Mouse (Mus musculus) forebrain, postnatal 0 days (tissue): ENCODE measurements around the gene Bco1. TPM values are rescaled to one million over a fixed set of nuclear protein-coding genes. Genes with fewer than 3 reads are reported as not detected.

Experiments used
- ATAC-seq: fragments of 200-750 bp; cut with Nextera tagmentation; 2 replicates; pipeline ENCODE4 v1.8.0; 2017; ENCODE audit warnings: mild to moderate bottlenecking, moderate library complexity
- DNase-seq: peaks from one replicate; pipeline ENCODE4 v3.0.0-alpha.2; 2015
- H3K27ac ChIP-seq: fragments of 300-500 bp; sonication (generic); 2 replicates; pipeline ENCODE4 v1.5.1; 2014; ENCODE audit warnings: low read depth, mild to moderate bottlenecking, antibody characterized with exemption, low read length, moderate library complexity, mixed read lengths
- H3K27me3 ChIP-seq: fragments of 300-500 bp; sonication (generic); 2 replicates; pipeline ENCODE4 v1.6.1; 2014; ENCODE audit warnings: mild to moderate bottlenecking, low read length, mixed read lengths; ENCODE audit not compliant: insufficient read depth
- H3K36me3 ChIP-seq: fragments of 300-500 bp; sonication (generic); 2 replicates; pipeline ENCODE4 v1.6.1; 2014; ENCODE audit warnings: mild to moderate bottlenecking, moderate library complexity; ENCODE audit not compliant: insufficient read depth
- H3K4me1 ChIP-seq: fragments of 300-500 bp; sonication (generic); 2 replicates; pipeline ENCODE4 v1.6.1; 2014; ENCODE audit warnings: antibody characterized with exemption; ENCODE audit not compliant: insufficient read depth
- H3K4me2 ChIP-seq: fragments of 300-500 bp; sonication (generic); 2 replicates; pipeline ENCODE4 v1.6.1; 2014; ENCODE audit warnings: low read depth, mild to moderate bottlenecking, moderate library complexity
- H3K4me3 ChIP-seq: fragments of 300-500 bp; sonication (generic); 2 replicates; pipeline ENCODE4 v1.5.1; 2014; ENCODE audit warnings: low read depth, low read length, mixed read lengths
- H3K9ac ChIP-seq: fragments of 300-500 bp; sonication (generic); 2 replicates; pipeline ENCODE4 v1.6.1; 2014; ENCODE audit warnings: mild to moderate bottlenecking
- H3K9me3 ChIP-seq: fragments of 300-500 bp; sonication (generic); 2 replicates; pipeline ENCODE4 v1.6.1; 2016; ENCODE audit warnings: low read length
- CTCF ChIP-seq: sonication (generic); IDR thresholded peaks from 2 replicates; pipeline ENCODE4 v1.5.1; 2016; ENCODE audit warnings: antibody characterized with exemption, control low read depth, low read depth
- WGBS: fragments of 180-500 bp; shearing (Covaris S2); extraction: QIAGEN DNeasy Blood & Tissue Kit; methylation state at CpG from one replicate; pipeline ENCODE4 v1.1.7; 2014; 5-methylcytosine and 5-hydroxymethylcytosine counted together
- polyA plus RNA-seq: library from polyadenylated mRNA; unstranded; fragments of >200 nt; fragmentation: Nextera tagmentation; extraction: Ambion mirVana; gene quantifications from 2 replicates; pipeline ENCODE4 v1.2.1, GENCODE M21; 2015
- total RNA-seq: library from RNA; depleted of rRNA; stranded (reverse); fragments of >200 nt; gene quantifications from 2 replicates; pipeline ENCODE4 v1.2.3, GENCODE M21; 2014

Gene Bco1
- total and polyA plus RNA-seq, 2 experiments from 2014 or later: 0.31 TPM; not detected in 1

DNA sequence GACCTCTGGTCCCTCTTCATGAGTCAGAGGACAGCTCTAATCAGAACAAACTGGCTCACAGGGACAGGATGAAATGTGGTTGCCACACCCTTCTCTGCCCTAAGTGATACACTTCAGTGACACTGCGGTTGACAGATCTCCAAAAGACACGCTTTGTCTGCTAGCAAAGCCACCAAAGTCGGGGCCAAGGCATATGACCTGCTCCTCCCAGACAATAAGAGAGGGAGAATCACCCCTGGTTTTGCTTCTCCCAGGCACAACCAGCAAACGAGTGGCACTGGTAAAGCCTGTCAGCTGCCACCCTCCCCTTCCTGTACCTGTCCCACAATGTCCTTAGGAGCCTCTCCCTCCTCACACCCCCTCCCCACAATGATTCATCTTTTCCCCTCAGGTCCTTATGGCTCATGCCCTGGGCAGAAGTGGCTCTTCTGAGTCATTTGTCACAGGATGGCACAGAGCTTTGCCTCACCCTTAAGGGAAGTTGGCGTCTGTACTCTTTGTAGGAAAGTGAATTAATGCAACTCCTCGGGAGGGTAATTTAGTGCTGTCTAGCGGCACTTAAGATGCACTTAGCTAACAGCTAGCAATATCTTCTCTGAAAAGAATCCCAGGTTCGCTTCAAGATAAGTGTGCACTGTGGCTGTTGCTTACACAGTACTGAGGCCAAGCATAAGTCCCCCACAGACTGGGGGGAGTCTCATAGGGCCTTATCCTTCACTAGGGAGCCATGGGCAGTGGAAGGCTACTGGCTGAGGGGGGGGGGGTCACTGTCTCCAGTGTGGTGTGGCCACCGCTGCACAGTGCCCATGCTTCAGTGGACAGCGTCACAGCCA lies 21.1 kb upstream of the Bco1 start:
- DNase-seq (no peak), ATAC-seq (peak; percentile 40)
- Histone ChIP-seq H3K4me2 (no peak overlapping the region), H3K4me1 (no peaks in the 10 kb centered on the region), H3K4me3 (no peak overlapping the region), H3K9ac (no peak overlapping the region), H3K27ac (no peak overlapping the region), H3K27me3 (no peaks in the 10 kb centered on the region), H3K36me3 (no peaks in the 10 kb centered on the region), H3K9me3 (no peaks in the 10 kb centered on the region)
- 73% methylated on average over 10 of the region's 10 CpGs for WGBS
- TF ChIP-seq CTCF: no peak

DNA sequence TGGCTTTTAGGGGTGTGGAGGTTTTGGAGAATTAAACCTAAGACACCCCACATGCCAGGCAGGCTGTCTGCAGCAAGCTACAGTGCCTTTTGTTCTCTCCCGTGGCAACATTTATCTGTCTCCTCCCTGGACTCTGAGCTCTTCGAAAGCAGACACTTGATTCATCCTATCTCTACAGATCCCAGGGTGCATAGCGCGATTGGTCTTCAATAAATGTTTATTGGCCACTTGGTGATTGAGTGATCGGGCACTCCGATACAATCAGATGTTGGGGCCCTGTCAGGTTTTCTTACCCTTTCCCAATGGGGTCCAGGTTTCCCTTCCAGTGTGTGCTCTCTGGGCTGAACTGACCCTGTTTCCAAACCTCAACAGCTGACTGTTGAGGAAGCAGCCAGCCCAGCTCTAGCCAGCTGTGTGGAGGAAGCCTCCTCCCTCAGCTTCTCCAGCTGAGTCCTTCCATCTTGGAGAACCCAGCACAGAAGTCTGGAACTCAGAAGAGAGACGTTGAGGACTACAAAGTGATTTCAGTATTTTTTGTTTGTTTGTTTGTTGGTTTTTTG lies 17.2 kb upstream of the Bco1 start:
- Histone ChIP-seq H3K27me3 (no peaks in the 10 kb centered on the region), H3K4me1 (no peaks in the 10 kb centered on the region), H3K4me3 (no peak overlapping the region), H3K36me3 (no peaks in the 10 kb centered on the region), H3K27ac (no peak overlapping the region), H3K9ac (no peak overlapping the region), H3K9me3 (no peaks in the 10 kb centered on the region), H3K4me2 (no peak overlapping the region)
- DNase-seq (no peak), ATAC-seq (no peak)
- WGBS: 83% methylated on average over 7 of the region's 7 CpGs
- no peak for TF ChIP-seq CTCF

DNA sequence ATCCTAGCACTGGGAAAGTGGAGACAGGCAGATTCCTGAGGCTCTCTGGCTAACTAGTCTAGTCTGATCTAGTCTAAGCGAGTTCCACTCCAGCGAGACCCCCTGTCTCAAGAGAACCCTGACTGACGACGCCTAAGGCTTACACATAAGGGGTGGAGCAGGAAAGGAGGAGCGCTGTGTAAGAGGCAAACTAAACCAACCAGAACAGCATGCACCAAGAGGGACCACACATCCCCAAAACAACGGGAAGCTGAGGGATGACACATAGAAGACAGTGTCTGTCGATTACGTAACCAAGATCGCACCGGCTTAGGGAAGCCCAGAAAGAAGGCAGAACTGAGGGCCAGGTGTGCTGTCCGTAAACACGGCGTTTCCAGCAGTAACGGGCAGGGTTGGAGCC lies 16.0 kb upstream of the Bco1 start:
- Histone ChIP-seq H3K27me3 (no peaks in the 10 kb centered on the region), H3K27ac (no peak overlapping the region), H3K4me2 (no peak overlapping the region), H3K4me1 (no peaks in the 10 kb centered on the region), H3K9ac (no peak overlapping the region), H3K36me3 (no peaks in the 10 kb centered on the region), H3K4me3 (no peak overlapping the region), H3K9me3 (no peaks in the 10 kb centered on the region)
- TF ChIP-seq CTCF: no peak
- DNase-seq (no peak), ATAC-seq (no peak)
- WGBS: 92% methylated on average over 14 of the region's 14 CpGs

DNA sequence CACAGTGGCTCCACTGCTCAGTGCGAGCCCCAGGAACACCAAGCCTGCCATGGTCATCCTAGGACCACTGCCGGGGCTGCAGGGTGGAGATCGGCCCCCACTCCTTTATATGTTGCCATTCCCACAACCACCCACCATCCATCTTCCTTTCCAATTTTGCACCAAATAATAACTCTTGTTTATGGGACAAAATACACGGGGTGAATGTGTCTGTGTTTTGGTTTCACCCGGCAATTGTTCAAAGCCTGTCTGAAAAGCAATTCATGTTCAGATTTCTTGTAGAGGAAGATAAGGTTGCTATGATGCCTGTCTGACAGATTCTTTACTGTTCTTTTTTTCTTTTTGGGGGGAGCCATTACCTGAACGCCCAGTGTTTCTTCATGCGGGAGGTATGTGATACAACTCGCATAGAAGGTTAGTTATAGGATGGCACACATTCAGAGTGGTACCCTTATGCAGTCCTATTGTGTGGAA lies 13.2 kb upstream of the Bco1 start, which contains the start of gene Pkd1l2:
Pkd1l2 (minus strand) TSS at position 51 of the 474 bp plus-strand sequence.
- ATAC-seq (no peak), DNase-seq (no peak)
- 82% methylated on average over 8 of the region's 8 CpGs for WGBS
- Histone ChIP-seq H3K4me3 (no peak within 1 kb of the TSS), H3K27ac (no peak within 1 kb of the TSS), H3K36me3 (no peaks in the 10 kb centered on the region), H3K4me1 (no peaks in the 10 kb centered on the region), H3K9me3 (no peaks in the 10 kb centered on the region), H3K27me3 (no peaks in the 10 kb centered on the region), H3K9ac (no peak within 1 kb of the TSS), H3K4me2 (no peak within 1 kb of the TSS)
- TF ChIP-seq CTCF: no peak

DNA sequence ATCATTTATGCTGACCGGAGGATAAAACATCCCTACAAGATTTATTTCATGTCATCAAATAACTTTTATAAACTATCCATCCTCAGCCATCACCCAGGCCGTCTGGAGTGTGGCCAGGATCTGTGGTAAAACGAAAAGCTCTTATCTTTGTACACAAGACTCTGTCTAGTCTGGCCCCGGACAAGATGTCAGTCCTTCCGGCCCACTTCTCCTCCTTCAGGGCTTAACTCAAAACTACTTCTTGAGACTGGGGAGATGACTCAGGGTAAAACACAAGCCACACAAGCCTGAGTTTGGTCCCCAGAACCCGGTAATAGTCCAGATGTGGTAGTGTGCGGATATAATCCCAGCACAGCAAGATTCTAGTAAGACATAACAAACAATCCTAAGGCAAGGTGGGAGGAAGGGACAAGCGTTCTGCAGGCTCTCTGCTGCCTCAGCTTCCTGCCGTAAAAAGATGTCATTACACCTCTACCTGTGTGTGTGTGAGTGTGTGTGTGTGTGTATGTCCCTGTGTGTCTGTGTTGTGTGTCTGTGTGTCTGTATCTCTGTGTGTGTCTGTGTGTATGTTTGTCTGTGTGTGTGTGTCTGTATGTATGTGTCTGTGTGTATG lies 12.6 kb upstream of the Bco1 start:
- TF ChIP-seq CTCF: no peak
- WGBS: 73% methylated on average over 9 of the region's 9 CpGs
- no peaks in the 10 kb centered on the region for H3K27me3 ChIP-seq
- H3K4me3 ChIP-seq: no peak overlapping the region
- H3K9me3 ChIP-seq: no peaks in the 10 kb centered on the region
- no peak overlapping the region for H3K9ac ChIP-seq
- H3K36me3 ChIP-seq: no peaks in the 10 kb centered on the region
- ATAC-seq (no peak), DNase-seq (no peak)
- H3K4me2 ChIP-seq: no peak overlapping the region
- no peak overlapping the region for H3K27ac ChIP-seq
- no peaks in the 10 kb centered on the region for H3K4me1 ChIP-seq

DNA sequence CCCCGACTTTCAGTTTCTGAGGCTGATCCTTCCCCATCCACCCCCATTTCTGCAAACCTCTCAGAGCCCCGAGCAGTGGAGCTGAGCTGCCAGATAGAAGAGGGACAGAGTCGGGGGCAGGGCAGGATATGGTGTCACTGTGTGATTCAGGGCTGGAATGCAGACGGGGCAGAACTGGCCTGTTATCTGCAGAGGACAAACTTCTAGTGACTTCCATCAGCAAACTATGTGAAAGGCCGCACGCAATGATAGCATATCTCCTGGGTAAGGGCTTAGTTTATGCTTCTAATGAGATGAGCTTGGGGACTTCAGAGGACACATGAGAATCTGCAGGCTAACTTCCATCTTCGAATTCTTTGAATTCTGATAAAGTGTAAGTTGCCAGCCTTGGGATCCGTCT lies 10.1 kb upstream of the Bco1 start:
- Histone ChIP-seq H3K4me2 (no peak overlapping the region), H3K9me3 (no peaks in the 10 kb centered on the region), H3K4me3 (no peak overlapping the region), H3K36me3 (no peaks in the 10 kb centered on the region), H3K9ac (no peak overlapping the region), H3K4me1 (no peaks in the 10 kb centered on the region), H3K27me3 (no peaks in the 10 kb centered on the region), H3K27ac (no peak overlapping the region)
- ATAC-seq: no peak
- no peak for TF ChIP-seq CTCF
- WGBS: 74% methylated on average over 8 of the region's 8 CpGs
- no peak for DNase-seq

DNA sequence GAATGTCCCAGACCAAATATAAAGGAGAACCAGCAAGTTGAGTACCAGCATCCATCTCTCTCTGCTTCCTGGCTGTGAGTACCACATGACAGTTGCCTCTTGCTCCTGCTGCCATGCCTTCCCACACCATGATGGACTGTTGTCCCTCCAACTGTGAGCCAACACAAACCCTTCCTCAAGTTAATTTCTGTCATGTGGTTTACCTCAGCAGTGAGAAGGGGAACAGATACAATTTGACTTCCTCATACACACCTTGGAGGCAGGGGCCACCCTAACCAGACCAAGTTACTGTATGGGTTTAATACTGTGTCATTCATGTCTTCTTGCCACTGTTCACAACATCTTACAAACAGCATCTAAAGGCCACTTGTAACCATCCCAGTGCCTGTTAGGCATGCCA lies 8.6 kb upstream of the Bco1 start:
- no peak for ATAC-seq

More for the DNA sequence above, 8.6 kb upstream of the Bco1 start:
- no peak for TF ChIP-seq CTCF
- H3K27me3 ChIP-seq: no peaks in the 10 kb centered on the region
- H3K4me2 ChIP-seq: no peak overlapping the region
- H3K4me3 ChIP-seq: no peak overlapping the region
- H3K9me3 ChIP-seq: no peaks in the 10 kb centered on the region
- no peaks in the 10 kb centered on the region for H3K36me3 ChIP-seq
- H3K9ac ChIP-seq: no peak overlapping the region
- no peak overlapping the region for H3K27ac ChIP-seq
- no peak for DNase-seq
- H3K4me1 ChIP-seq: no peaks in the 10 kb centered on the region
